Mouse (Mus musculus) CH12.LX (cell line): ENCODE results near the gene Vmo1. TPM values are rescaled to one million over a fixed set of nuclear protein-coding genes. Genes with fewer than 3 reads are reported as not detected.

ENCODE experiments used
- DNase-seq: peaks from one replicate; pipeline ENCODE4 v3.0.0-alpha.2; 2013; ENCODE audit errors: extremely low read depth
- H3K27ac ChIP-seq: 2 replicates; pipeline ENCODE4 v1.5.1; 2012; ENCODE audit warnings: low read depth, mild to moderate bottlenecking, control low read depth, moderate library complexity; ENCODE audit not compliant: insufficient read depth
- H3K27me3 ChIP-seq: replicated peaks from 2 replicates; pipeline ENCODE3; 2012; ENCODE audit warnings: inconsistent platforms
- H3K36me3 ChIP-seq, 2 experiments: replicated peaks in 1 of 2; 2 replicates each; pipeline versions ENCODE3 to v1.6.1; 2012; ENCODE audit warnings: inconsistent platforms in 1 of 2, low read length in 1 of 2, mild to moderate bottlenecking in 1 of 2, mixed read lengths in 1 of 2, moderate library complexity in 1 of 2; ENCODE audit not compliant: control insufficient read depth in 1 of 2, insufficient read depth in 1 of 2
- H3K4me1 ChIP-seq, 2 experiments: 2 replicates each; pipeline ENCODE4 v1.6.1; 2012; ENCODE audit warnings: inconsistent platforms in 1 of 2, moderate library complexity in 1 of 2; ENCODE audit not compliant: insufficient read depth in 2 of 2, control insufficient read depth in 1 of 2
- H3K4me2 ChIP-seq: 2 replicates; pipeline ENCODE4 v1.6.1; 2012; ENCODE audit warnings: low read depth, mild to moderate bottlenecking, control low read depth; ENCODE audit not compliant: poor library complexity, insufficient read depth, severe bottlenecking
- H3K4me3 ChIP-seq, 3 experiments: fragments of 150-350 bp in 1 of 3; sonication (generic) in 1 of 3; replicated peaks in 1 of 3; 2 replicates each; pipeline versions ENCODE3 to v1.5.1; 2011 to 2012; ENCODE audit warnings: low read depth in 2 of 3, low read length in 2 of 3, mild to moderate bottlenecking in 2 of 3, moderate library complexity in 2 of 3, control low read depth in 1 of 3, improper control_type of control experiment in 1 of 3, inconsistent platforms in 1 of 3, mixed read lengths in 1 of 3; ENCODE audit not compliant: poor library complexity in 1 of 3
- H3K79me2 ChIP-seq: replicated peaks from 2 replicates; pipeline ENCODE4 v1.6.1; 2012; ENCODE audit warnings: mild to moderate bottlenecking, moderate library complexity; ENCODE audit not compliant: control insufficient read depth, poor library complexity, insufficient read depth, severe bottlenecking; ENCODE audit errors: extremely low read depth
- H3K9ac ChIP-seq: 2 replicates; pipeline ENCODE4 v1.6.1; 2012; ENCODE audit warnings: low read depth, mild to moderate bottlenecking, control low read depth, moderate library complexity; ENCODE audit not compliant: insufficient read depth
- H3K9me3 ChIP-seq: replicated peaks from 2 replicates; pipeline ENCODE3; 2012; ENCODE audit warnings: low read length, inconsistent platforms, mixed read lengths
- BHLHE40 ChIP-seq: IDR thresholded peaks from 2 replicates; pipeline ENCODE4 v1.6.1; 2011; ENCODE audit warnings: mild to moderate bottlenecking, low read depth, low read length, improper control_type of control experiment
- CHD2 ChIP-seq: IDR thresholded peaks from 2 replicates; pipeline ENCODE4 v1.6.1; 2011; ENCODE audit warnings: low read length, improper control_type of control experiment
- CTCF ChIP-seq, 2 experiments: IDR thresholded peaks in 1 of 2; conservative IDR thresholded peaks in 1 of 2; 2 replicates each; pipeline ENCODE4 v1.5.1; 2011 to 2012; ENCODE audit warnings: low read depth in 2 of 2, low read length in 2 of 2, improper control_type of control experiment in 1 of 2, inconsistent platforms in 1 of 2, mild to moderate bottlenecking in 1 of 2, moderate library complexity in 1 of 2
- ELF1 ChIP-seq: IDR thresholded peaks from 2 replicates; pipeline ENCODE4 v1.6.1; 2014; ENCODE audit warnings: low read depth, mild to moderate bottlenecking, inconsistent platforms, low read length, improper control_type of control experiment
- EP300 ChIP-seq: IDR thresholded peaks from 2 replicates; pipeline ENCODE4 v1.6.1; 2011; ENCODE audit warnings: low read length, improper control_type of control experiment
- ETS1 ChIP-seq: conservative IDR thresholded peaks from 2 replicates; pipeline ENCODE4 v1.6.1; 2012; ENCODE audit warnings: low read depth, mild to moderate bottlenecking, inconsistent platforms, low read length, improper control_type of control experiment, moderate library complexity
- GABPA ChIP-seq: IDR thresholded peaks from 2 replicates; pipeline ENCODE4 v1.6.1; 2012; ENCODE audit warnings: low read depth, low read length, improper control_type of control experiment, inconsistent platforms; ENCODE audit not compliant: insufficient replicate concordance
- IRF4 ChIP-seq: IDR thresholded peaks from 2 replicates; pipeline ENCODE4 v1.6.1; 2014; ENCODE audit warnings: low read depth, mild to moderate bottlenecking, inconsistent platforms, low read length, improper control_type of control experiment
- JUN ChIP-seq: IDR thresholded peaks from 2 replicates; pipeline ENCODE4 v1.6.1; 2011; ENCODE audit warnings: low read depth, mild to moderate bottlenecking, low read length, improper control_type of control experiment, moderate library complexity; ENCODE audit not compliant: insufficient read depth
- JUND ChIP-seq: conservative IDR thresholded peaks from 2 replicates; pipeline ENCODE4 v1.6.1; 2011; ENCODE audit warnings: low read depth, low read length, improper control_type of control experiment
- MAFK ChIP-seq: IDR thresholded peaks from 2 replicates; pipeline ENCODE4 v1.6.1; 2011; ENCODE audit warnings: low read length, improper control_type of control experiment; ENCODE audit not compliant: insufficient replicate concordance
- MAZ ChIP-seq: IDR thresholded peaks from 2 replicates; pipeline ENCODE4 v1.6.1; 2012; ENCODE audit warnings: low read depth, mild to moderate bottlenecking, inconsistent platforms, low read length, improper control_type of control experiment, moderate library complexity
- MEF2A ChIP-seq: IDR thresholded peaks from 2 replicates; pipeline ENCODE4 v1.6.1; 2014; ENCODE audit warnings: low read depth, mild to moderate bottlenecking, inconsistent platforms, low read length, improper control_type of control experiment, borderline replicate concordance
- MYC ChIP-seq: IDR thresholded peaks from 2 replicates; pipeline ENCODE4 v1.6.1; 2011; ENCODE audit warnings: low read depth, mild to moderate bottlenecking, improper control_type of control experiment, low read length
- NELFE ChIP-seq: IDR thresholded peaks from 2 replicates; pipeline ENCODE4 v1.6.1; 2011; ENCODE audit warnings: low read depth, low read length, improper control_type of control experiment
- NRF1 ChIP-seq: IDR thresholded peaks from 2 replicates; pipeline ENCODE4 v1.6.1; 2014; ENCODE audit warnings: low read depth, mild to moderate bottlenecking, inconsistent platforms, low read length, improper control_type of control experiment, moderate library complexity
- PAX5 ChIP-seq: IDR thresholded peaks from 2 replicates; pipeline ENCODE4 v1.6.1; 2012; ENCODE audit warnings: low read length, inconsistent platforms, mixed read lengths
- RCOR1 ChIP-seq: conservative IDR thresholded peaks from 2 replicates; pipeline ENCODE4 v1.6.1; 2012; ENCODE audit warnings: low read depth, mild to moderate bottlenecking, inconsistent platforms, low read length, improper control_type of control experiment
- SIN3A ChIP-seq: IDR thresholded peaks from 2 replicates; pipeline ENCODE4 v1.6.1; 2012; ENCODE audit warnings: low read length, improper control_type of control experiment, inconsistent platforms
- UBTF ChIP-seq: IDR thresholded peaks from 2 replicates; pipeline ENCODE4 v1.6.1; 2012; ENCODE audit warnings: low read depth, mild to moderate bottlenecking, inconsistent platforms, low read length, improper control_type of control experiment, moderate library complexity
- USF1 ChIP-seq: IDR thresholded peaks from 2 replicates; pipeline ENCODE4 v1.6.1; 2014; ENCODE audit warnings: low read depth, mild to moderate bottlenecking, inconsistent platforms, low read length, improper control_type of control experiment
- ZC3H11A ChIP-seq: IDR thresholded peaks from 2 replicates; pipeline ENCODE4 v1.6.1; 2012; ENCODE audit warnings: low read depth, mild to moderate bottlenecking, inconsistent platforms, low read length, improper control_type of control experiment
- ZKSCAN1 ChIP-seq: IDR thresholded peaks from 2 replicates; pipeline ENCODE4 v1.6.1; 2012; ENCODE audit warnings: low read depth, inconsistent platforms, low read length, improper control_type of control experiment, borderline replicate concordance
- ZMIZ1 ChIP-seq: IDR thresholded peaks from 2 replicates; pipeline ENCODE4 v1.6.1; 2012; ENCODE audit warnings: low read depth, mild to moderate bottlenecking, inconsistent platforms, low read length, improper control_type of control experiment
- dilution Hi-C: fragments of 300-500 bp; cut with MboI; formaldehyde crosslinking; loops from 2 replicates; pipeline ENCODE4 v1.14.3; 2020; ENCODE audit warnings: low sequenced_read_pairs; ENCODE audit not compliant: extremely low pct_unique_long_range_greater_than_20kb, extremely low pct_ligation_motif_present
- in situ Hi-C: fragments of 300-500 bp; cut with MboI; formaldehyde crosslinking; loops from 3 replicates; pipeline ENCODE4 v1.14.3; 2019; ENCODE audit warnings: low sequenced_read_pairs, low pct_ligation_motif_present, low pct_unique_long_range_greater_than_20kb, mixed read lengths
- polyA plus RNA-seq: library from polyadenylated mRNA; unstranded; fragments of >175 nt; gene quantifications from 2 replicates; pipeline ENCODE4 v1.2.1, GENCODE M21; 2012; ENCODE audit warnings: low read depth; ENCODE audit not compliant: insufficient read length
- total RNA-seq, 2 experiments: library from RNA; depleted of rRNA; stranded (reverse); fragments of 300-350 nt in 1 of 2; fragments of >200 nt in 1 of 2; gene quantifications; 2 replicates each; pipeline ENCODE4 v1.2.3; 2012 to 2014

Vmo1 gene
- total and polyA plus RNA-seq, 3 experiments: 0.36 to 0.70 TPM; not detected in 1

DNA sequence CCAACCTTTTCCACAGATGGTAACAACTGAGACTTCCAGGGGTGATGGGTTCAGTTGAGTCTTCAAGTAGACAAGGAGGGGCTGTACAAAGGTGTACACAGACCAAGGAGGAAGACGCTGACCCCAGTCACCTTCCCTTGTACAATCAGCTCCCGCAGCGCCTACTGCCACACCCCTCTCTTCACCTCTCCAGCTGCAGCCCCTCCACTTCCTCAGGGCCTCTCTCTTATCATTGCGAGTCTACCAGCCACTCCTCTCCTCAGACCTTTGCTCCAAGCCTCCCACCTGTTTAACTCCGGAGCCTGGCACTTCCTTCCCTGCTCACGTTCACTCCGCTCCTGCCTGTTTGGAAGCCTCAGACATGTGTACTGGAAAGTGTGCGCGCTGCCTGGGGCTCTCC is 9.4 kb downstream of the Vmo1 start, which contains the start of gene Tm4sf5:
TSS of gene Tm4sf5 (plus strand) at position 275 of the 400 bp plus-strand sequence.
- TF ChIP-seq RCOR1: no peak
- no peak for TF ChIP-seq ZC3H11A
- TF ChIP-seq ZKSCAN1: no peak
- no peak for TF ChIP-seq MYC
- no peak for TF ChIP-seq UBTF
- TF ChIP-seq CHD2: no peak
- no peak for TF ChIP-seq NELFE
- TF ChIP-seq USF1: no peak
- no peak for TF ChIP-seq BHLHE40
- TF ChIP-seq ZMIZ1: no peak

DNA sequence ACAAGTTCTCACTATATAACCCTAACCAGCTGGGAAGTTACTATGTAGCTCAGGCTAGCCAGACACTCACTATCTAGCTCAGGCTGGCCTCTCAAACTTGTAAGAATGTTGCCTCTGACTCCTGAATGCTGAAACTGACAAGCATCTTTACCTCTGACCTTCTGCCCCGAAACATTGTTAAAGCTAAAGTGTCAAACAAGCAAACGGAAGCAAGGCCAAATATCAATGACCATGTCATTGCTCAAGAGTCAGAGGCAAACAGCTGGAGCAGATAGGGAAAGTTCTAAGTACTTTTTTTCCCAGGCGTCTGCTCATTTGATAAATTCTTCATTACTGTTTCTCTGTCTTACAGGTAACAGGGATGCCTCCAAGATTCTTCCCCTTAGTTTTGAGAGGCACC is 12.4 kb downstream of the Vmo1 start:
- in situ Hi-C loops: loop anchor here (5.0 to 10.0 kb wide), 2 partner anchors 40 to 177 kb away; partner anchors contain the start of gene Alox12e
- Histone ChIP-seq H3K27ac (no peak overlapping the region), H3K4me1 (peaks cover 5 to 26% of the 10 kb centered on the region in 2 experiments; a peak in 3 of 4 replicates), H3K9me3 (no peaks in the 10 kb centered on the region), H3K27me3 (no peaks in the 10 kb centered on the region), H3K4me2 (no peak overlapping the region), H3K36me3 (no peaks in the 10 kb centered on the region), H3K79me2 (no peaks in the 10 kb centered on the region), H3K9ac (no peak overlapping the region), H3K4me3 (no peak overlapping the region)
- DNase-seq: no peak
- dilution Hi-C loops: no loop called here
- TF ChIP-seq GABPA (no peak), JUN (no peak), MEF2A (no peak), CTCF (conservative IDR thresholded peaks at IDR 0.05 in 1 of 2, IDR thresholded peaks at IDR 0.05 in 1 of 2; ENCODE audit: low read depth in 2 of 2, low read length in 2 of 2) (no peak), JUND (no peak), MAFK (no peak), MAZ (no peak), ETS1 (no peak), PAX5 (no peak), ZMIZ1 (no peak), RCOR1 (no peak), ZKSCAN1 (no peak), SIN3A (no peak), EP300 (no peak), ELF1 (no peak), UBTF (no peak), NRF1 (no peak), IRF4 (no peak)
- TF ChIP-seq, all 38 proteins: peak for 0

More for the DNA sequence above, 9.4 kb downstream of the Vmo1 start, which contains the start of gene Tm4sf5:
- H3K4me1 ChIP-seq: peaks cover 10 to 54% of the 10 kb centered on the region in 2 experiments
- in situ Hi-C loops: loop anchor here (5.0 to 10.0 kb wide), 3 partner anchors 43 to 180 kb away; partner anchors contain the start of genes Alox12e and Pelp1
- H3K36me3 ChIP-seq: no peaks in the 10 kb centered on the region
- H3K27ac ChIP-seq: no peak within 1 kb of the TSS
- no peak within 1 kb of the TSS for H3K4me2 ChIP-seq
- H3K79me2 ChIP-seq: no peaks in the 10 kb centered on the region
- H3K9ac ChIP-seq: no peak within 1 kb of the TSS
- DNase-seq: no peak
- dilution Hi-C loops: no loop called here
- no peaks in the 10 kb centered on the region for H3K9me3 ChIP-seq
- no peak within 1 kb of the TSS for H3K4me3 ChIP-seq
- H3K27me3 ChIP-seq: no peaks in the 10 kb centered on the region
